Mouse (Mus musculus): ENCODE results near the gene Mpp2.

The Mpp2 gene

GRCm38 (mm10) chr11:102010140-102010539, 78.2 kb downstream of the Mpp2 start:
- DNase-seq (ENCODE audit: low read depth, low spot score) = no peak

DNA sequence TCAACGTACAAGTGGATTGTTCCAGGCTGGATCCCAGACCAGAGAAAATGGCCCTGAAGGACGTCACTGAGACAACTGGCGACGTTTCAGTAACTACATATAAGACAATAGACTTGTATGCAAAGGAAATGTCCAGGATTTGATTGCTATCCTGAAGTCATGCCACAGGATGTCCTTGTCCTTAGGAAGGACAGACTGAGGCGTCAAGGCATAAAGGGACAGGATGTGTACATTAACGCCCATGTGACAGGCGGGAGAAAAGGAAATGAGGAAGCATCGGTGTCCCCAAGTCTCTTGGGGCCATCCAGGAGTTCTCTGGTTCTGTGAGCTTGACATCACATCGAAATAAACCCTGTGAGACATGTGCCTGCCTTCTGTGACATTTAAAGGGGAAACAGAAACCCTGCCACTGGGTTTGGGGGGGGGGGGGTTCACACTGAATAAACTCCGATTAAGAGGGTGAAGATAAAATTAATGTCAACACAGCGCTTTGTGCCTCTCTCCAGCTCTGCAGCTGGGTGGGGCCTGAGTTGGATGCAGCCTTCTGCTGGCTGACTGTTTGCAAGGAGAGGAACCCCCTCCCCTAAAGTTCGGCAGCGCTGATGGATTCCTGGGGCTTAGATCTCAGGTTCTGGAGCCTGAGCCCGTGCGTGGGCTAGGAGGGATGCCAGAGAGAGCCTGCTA, 79.2 kb downstream of the Mpp2 start:
- DNase-seq (ENCODE audit: low read depth, low spot score) = no peak

DNA sequence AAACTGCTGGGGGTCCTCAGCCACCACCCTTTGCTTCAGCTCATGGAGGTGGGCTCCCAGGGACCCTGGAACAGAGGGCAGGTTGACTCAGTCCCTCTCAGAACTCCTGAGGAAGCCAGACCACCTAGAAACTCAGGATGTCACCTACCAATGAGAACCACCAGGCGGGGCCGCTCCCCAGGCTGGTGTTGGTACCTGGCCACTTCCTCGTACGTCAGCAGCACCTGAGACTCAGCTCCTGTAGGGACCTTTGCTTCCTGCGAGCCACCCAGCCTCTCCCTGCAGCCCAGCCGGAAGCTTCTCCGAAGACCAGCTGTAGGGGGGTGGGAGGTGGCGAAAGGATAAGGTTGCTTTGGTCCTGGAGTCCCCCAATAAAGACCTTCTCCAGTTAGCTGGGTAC, 79.9 kb downstream of the Mpp2 start:
- DNase-seq (ENCODE audit: low read depth, low spot score) = no peak
